Mouse (Mus musculus): ENCODE results near the gene Dst.
A peak's percentile ranks its signal among the peaks of the same experiment; 100 is the strongest.

Gene Dst

GRCm38 (mm10) chr1:33908191-33908962 lies at the start of gene Dst:
Dst (plus strand) TSS chr1:33908225.
- no peak for DNase-seq (ENCODE audit: low spot score)

DNA sequence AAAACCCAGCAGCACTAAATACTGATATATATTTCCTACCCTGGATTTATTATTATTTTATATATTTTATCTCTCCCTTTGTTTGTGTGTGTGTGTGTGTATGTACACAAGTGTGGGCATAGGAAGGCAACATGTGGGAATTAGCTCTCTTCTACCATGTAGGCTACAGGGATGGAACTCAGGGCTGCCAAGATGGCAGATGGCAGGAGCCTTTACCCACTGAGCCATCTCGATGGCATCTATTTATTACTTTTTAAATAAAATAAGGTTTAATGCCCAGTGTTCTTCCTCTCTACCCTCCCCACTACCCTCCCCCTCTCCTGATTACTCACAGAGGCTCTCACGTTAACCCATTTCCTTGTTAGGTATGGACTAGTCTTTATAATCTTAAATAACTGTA lies 39.0 kb upstream of the Dst start:
- no peak for DNase-seq (ENCODE audit: low spot score)

DNA sequence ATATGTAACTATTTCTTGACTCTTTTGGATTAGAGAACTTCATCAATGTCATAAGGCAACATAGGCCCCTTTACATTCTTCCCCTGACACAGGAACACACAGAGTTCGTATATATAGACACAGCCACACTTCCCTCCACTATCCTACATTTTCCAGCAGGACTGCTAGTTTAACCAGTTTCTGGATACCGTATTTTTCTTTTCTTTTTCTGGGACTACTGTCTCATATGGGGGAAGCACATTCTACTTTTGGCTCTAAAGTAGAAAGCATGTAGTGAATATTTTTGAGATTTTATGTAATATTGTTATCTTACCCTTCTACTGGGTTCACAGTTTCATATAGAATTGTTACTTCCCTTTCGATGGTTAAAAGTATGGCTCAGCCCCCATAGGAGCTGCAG lies 38.6 kb upstream of the Dst start:
- DNase-seq (ENCODE audit: low spot score), result no peak

DNA sequence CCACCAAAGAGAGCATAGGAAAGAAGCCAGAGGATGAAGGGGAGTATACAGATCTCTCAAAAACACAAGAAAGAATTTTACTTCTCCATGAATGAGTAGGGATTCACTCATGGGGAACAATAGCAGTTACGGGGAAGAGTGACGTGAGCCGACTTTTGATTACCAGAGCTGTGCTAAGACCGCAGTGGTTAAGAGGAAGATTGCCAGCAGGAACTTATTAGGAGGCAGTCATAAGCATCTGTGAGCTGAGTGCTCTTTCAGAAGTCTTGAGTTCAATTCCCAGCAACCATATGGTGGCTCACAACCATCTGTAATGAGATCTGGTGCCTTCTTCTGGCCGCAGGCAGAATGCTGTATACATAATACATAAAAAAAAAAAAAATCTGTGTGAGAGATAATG lies 34.5 kb upstream of the Dst start:
- no peak for DNase-seq (ENCODE audit: low spot score)

DNA sequence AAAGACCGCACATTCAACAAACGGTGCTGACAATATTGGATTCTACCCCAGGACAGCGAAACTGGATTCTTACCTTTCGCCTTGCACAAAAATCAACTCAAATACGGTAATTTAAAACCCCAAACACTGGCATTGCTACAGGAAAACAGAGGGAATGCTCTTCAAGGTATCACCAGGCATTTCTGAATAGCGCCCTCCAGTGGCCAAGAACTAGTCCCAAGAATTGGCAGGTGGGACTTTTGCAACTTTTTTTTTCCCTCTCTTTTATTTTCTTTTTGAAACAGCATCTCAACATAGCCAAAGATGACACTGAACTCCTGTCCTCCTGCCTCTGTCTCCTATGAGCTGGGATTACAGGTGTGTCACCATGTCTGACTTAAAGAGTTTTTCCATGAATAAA lies 32.3 kb upstream of the Dst start:
- peak; percentile 12 for DNase-seq (ENCODE audit: low spot score)

DNA sequence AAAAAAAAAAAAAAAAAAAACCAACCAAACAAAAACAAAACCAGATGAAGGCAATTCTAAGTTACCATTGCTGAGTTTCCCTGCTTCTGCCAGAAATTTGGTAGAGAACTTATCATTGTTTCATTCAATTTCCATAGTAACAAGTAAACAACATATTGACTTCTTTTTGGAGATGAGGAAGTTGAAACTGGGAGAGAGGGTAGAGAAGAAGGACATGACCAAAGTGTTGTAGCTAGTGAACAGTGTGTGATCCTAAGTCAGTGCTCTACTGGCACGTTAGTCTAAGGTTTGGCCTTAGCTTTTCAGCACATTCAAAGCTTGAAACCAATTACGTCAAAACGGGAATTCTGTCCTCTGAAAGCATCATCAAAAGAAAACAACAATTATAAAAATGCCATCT lies 31.6 kb upstream of the Dst start:
- no peak for DNase-seq (ENCODE audit: low spot score)

GRCm38 (mm10) chr1:33878170-33878569 lies 29.9 kb upstream of the Dst start:
- DNase-seq (ENCODE audit: low spot score), result no peak

GRCm38 (mm10) chr1:33883102-33883839 lies 24.8 kb upstream of the Dst start:
- DNase-seq (ENCODE audit: low spot score), result peak; percentile 27

DNA sequence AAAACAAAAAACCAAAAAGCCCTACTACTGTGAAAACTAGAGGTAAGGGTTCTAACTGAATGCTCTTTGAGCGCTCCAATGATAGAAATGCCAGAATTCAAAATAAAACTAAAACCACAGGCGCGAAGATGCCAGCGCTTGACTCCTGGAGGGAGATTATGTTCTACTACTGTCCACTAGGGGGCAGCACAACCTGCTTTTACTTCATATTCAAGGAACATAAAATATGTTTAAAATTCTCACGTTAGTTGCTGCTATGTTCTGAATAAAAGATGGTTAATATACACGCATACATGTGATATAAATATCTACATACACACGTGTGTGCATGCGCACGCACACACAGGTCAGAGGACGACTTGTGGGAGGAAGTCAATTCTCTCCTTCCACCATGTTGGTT lies 15.2 kb upstream of the Dst start:
- peak; percentile 64 for DNase-seq (ENCODE audit: low spot score)

- no peak for DNase-seq (ENCODE audit: low spot score)
Measured at GRCm38 (mm10) chr1:33896116-33896515, 11.9 kb upstream of the Dst start.

DNA sequence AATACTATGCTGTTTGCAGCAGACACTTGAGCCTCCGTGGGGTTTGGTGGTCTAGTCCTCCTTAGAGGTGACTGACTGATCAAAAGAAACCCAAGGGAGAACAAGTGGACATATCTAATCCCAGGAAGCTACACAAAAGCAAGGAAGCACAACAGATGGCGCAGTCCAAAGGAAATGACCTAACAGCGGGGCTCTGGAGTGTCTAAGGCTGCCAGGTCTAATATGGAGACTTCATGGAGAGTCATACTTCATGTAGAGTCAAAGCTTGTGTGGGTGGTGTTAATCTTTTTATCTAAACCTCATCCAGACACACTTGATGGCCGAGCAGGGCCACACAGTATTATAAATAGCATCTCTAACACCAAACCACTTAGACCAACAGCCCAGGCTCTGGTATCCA lies 11.4 kb upstream of the Dst start:
- no peak for DNase-seq (ENCODE audit: low spot score)

GRCm38 (mm10) chr1:33897426-33897825 lies 10.6 kb upstream of the Dst start:
- DNase-seq (ENCODE audit: low spot score), result no peak

- DNase-seq (ENCODE audit: low spot score), result no peak
Measured at GRCm38 (mm10) chr1:33898373-33898772, 9.7 kb upstream of the Dst start.

DNA sequence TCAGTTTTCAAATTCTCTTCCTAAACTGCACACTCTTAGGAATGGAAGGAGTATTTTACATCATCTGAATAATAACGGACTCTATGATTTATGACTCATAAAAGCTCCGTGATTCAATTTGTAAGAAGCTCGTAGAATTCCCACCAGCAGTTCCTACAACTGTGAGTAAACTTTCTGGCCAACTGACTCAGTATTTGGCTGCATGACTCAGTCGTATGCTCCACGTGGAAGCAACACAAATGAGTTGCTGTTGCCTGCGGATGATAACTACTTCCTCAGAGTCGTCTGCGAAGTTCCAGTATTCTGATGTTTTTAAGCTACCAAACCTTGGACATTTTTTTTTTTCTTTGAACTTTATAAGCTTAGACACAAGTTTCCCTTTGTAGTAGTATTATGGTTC lies 7.8 kb upstream of the Dst start:
- peak; percentile 31 for DNase-seq (ENCODE audit: low spot score)

- DNase-seq (ENCODE audit: low spot score), result no peak
Measured at GRCm38 (mm10) chr1:33903587-33903986, 4.4 kb upstream of the Dst start.

DNA sequence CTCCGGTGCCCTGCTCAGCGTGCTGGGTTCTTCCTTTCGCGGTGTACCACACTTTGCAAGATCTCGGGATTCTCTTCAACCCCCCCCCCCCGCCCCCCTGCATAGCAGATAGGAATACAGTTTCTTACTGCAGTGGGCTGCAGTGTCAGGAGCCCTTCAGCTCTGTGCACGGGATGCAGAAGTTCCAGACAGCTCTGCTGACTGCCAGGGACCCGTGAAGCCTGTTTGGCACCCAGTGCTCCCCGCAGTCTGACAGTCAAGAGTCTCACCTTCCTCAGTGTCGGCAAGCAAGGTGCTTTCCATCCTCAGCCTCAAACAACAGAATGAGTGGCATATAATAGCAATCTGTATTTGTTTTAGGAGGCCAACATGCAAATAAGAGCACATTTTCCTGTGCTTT lies 1.8 kb upstream of the Dst start:
- no peak for DNase-seq (ENCODE audit: low spot score)

GRCm38 (mm10) chr1:33906927-33907326 lies 1.1 kb upstream of the Dst start:
- no peak for DNase-seq (ENCODE audit: low spot score)

- DNase-seq (ENCODE audit: low spot score), result peak; percentile 66
Measured at GRCm38 (mm10) chr1:33907421-33908190, 419 bp upstream of the Dst start, which contains the start of gene Bend6. Bend6 (minus strand) TSS chr1:33907816.

GRCm38 (mm10) chr1:33911589-33911988 lies 3.6 kb downstream of the Dst start:
- no peak for DNase-seq (ENCODE audit: low spot score)

- no peak for DNase-seq (ENCODE audit: low spot score)
Measured at GRCm38 (mm10) chr1:33916554-33916953, 8.5 kb downstream of the Dst start.

DNA sequence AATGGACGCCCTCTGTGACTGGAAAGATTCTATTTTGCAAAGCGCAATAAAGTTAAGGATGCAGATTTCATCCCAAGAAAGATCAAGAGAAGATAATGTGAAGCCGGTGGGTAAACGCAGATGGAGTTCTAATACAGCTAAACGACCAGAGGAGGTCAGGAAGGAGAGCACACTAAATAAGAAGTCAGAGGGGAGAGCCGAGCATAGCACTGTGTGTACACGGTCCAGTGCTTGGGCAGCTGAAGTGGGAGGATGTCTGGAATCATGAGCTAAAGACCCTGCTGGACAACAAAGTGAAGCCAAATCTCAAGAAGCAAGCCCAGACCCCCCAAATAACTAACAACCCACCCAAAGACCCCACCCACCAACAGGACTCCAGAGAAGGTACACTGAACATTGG lies 14.9 kb downstream of the Dst start:
- no peak for DNase-seq (ENCODE audit: low spot score)

DNA sequence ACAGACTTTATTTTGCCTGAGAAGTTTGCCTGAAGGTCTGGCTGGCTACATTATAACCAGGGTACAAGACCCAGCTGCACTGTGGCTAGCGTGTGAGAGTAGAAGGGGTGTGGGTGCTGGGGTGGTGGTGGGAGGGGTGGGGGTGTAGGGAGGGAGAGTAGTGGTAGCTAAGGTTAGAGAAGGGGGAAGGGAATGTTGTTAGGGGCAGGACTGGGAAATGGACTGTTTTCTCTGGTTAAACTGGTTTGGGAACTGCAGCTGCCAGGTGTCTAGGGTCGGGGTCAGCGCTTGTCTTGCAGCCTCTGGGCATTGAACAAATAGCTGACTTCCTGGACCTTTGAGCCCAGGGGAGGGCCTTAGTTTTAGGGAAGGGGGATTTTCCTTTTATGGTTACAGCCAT lies 17.3 kb downstream of the Dst start:
- DNase-seq (ENCODE audit: low spot score), result peak; percentile 11

DNA sequence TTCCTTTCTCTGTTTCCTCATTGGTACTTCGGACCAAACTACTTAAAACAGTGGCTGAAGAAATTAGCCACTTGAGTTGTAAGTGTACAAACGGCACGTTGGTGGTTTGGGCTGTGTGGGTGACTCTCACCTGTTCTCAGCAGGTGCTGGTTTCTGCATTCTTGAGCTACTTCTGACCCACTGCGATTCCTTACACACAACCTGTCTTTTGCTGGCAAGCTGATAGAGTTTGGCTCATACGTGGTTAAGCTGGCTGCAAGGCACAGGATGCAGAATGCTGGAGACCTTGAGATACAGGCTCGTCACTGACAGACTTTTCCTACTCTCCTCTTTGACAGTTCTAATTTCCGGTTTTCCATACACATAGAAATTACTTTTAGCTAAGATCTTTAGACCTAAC lies 19.4 kb downstream of the Dst start:
- no peak for DNase-seq (ENCODE audit: low spot score)

All from urinary bladder, postnatal 14 days (tissue).